Mouse (Mus musculus) liver, embryonic 14.5 days (tissue): ENCODE data around the gene Nlrx1.

Source experiments
- CTCF ChIP-seq: IDR thresholded peaks from 2 replicates; pipeline ENCODE4 v1.5.1; 2016; ENCODE audit warnings: antibody characterized with exemption, low read depth, control low read depth
- EP300 ChIP-seq: IDR thresholded peaks from 2 replicates; pipeline ENCODE4 v1.6.1; 2016; ENCODE audit warnings: antibody characterized with exemption, low read depth

GRCm38 (mm10) chr9:44314910-44315309 is 46.5 kb upstream of the Nlrx1 start:
- no peak for TF ChIP-seq CTCF
- TF ChIP-seq EP300, result no peak
